Mouse (Mus musculus): ENCODE measurements around the gene Tlx2.

DNA sequence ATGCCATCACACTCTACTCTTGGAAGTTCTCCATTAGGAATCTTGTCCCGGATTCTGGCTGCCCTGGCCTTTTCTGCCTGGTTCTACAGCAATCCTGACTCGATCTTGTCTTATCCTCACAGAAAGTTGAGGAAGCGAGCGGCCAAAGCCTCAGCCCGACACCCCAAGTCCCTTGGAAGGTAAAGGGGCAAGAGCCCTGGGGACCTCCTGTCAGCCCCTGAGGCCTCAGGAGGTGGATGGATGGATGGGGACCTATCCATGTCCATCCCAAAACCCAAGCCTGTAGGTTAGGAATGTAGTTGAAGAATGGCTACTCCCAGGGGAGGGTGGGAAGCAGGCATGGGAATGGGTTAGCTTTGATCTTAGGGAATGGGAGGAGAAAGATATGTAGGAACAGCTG lies 26.1 kb downstream of the Tlx2 start:
- TF ChIP-seq POLR2AphosphoS5 (IDR thresholded peaks at IDR 0.05; ENCODE audit: insufficient replicate concordance, low read depth, low read length) (no peak), CTCF (IDR thresholded peaks at IDR 0.05; ENCODE audit: low read depth, low read length) (no peak), GATA2 (IDR thresholded peaks at IDR 0.05; ENCODE audit: borderline replicate concordance, low read depth, low read length) (no peak)
